Mouse (Mus musculus) intestine, postnatal 0 days (tissue): ENCODE data around the gene Gm42791. TPM values are rescaled to one million over a fixed set of nuclear protein-coding genes. Genes with fewer than 3 reads are reported as not detected.

ENCODE experiments used
- ATAC-seq: fragments of 200-750 bp; cut with Nextera tagmentation; 2 replicates; pipeline ENCODE4 v1.8.0; 2017; ENCODE audit warnings: mild to moderate bottlenecking, moderate TSS enrichment, moderate library complexity
- H3K27ac ChIP-seq: fragments of 300-500 bp; sonication (generic); 2 replicates; pipeline ENCODE4 v1.5.1; 2014; ENCODE audit warnings: mild to moderate bottlenecking, low read depth, low read length, moderate library complexity
- H3K27me3 ChIP-seq: fragments of 300-500 bp; sonication (generic); replicated peaks from 2 replicates; pipeline ENCODE4 v1.6.1; 2014; ENCODE audit warnings: low read length, mixed read lengths; ENCODE audit not compliant: control insufficient read depth, insufficient read depth
- H3K36me3 ChIP-seq: fragments of 300-500 bp; sonication (generic); 2 replicates; pipeline ENCODE4 v1.6.1; 2014; ENCODE audit warnings: mild to moderate bottlenecking, moderate library complexity; ENCODE audit not compliant: control insufficient read depth, insufficient read depth
- H3K4me1 ChIP-seq: fragments of 300-500 bp; sonication (generic); replicated peaks from 2 replicates; pipeline ENCODE4 v1.6.1; 2014; ENCODE audit warnings: antibody characterized with exemption, low read length, mixed read lengths; ENCODE audit not compliant: control insufficient read depth, insufficient read depth
- H3K4me2 ChIP-seq: fragments of 300-500 bp; sonication (generic); replicated peaks from 2 replicates; pipeline ENCODE4 v1.6.1; 2014; ENCODE audit warnings: low read depth, mild to moderate bottlenecking, moderate library complexity
- H3K4me3 ChIP-seq: fragments of 300-500 bp; sonication (generic); 2 replicates; pipeline ENCODE4 v1.5.1; 2014; ENCODE audit warnings: low read depth, low read length
- H3K9ac ChIP-seq: fragments of 300-500 bp; sonication (generic); 2 replicates; pipeline ENCODE4 v1.6.1; 2014; ENCODE audit warnings: mild to moderate bottlenecking, low read depth, low read length
- H3K9me3 ChIP-seq: fragments of 300-500 bp; sonication (generic); 2 replicates; pipeline ENCODE4 v1.6.1; 2016; ENCODE audit warnings: mixed run types; ENCODE audit not compliant: control insufficient read depth
- CTCF ChIP-seq: sonication (generic); IDR thresholded peaks from 2 replicates; pipeline ENCODE4 v1.5.1; 2016; ENCODE audit warnings: low read depth, mild to moderate bottlenecking, control low read depth, antibody characterized with exemption, moderate library complexity
- WGBS: fragments of 180-500 bp; shearing (Covaris S2); extraction: QIAGEN DNeasy Blood & Tissue Kit; methylation state at CpG from one replicate; pipeline ENCODE4 v1.1.7; 2014; 5-methylcytosine and 5-hydroxymethylcytosine counted together
- polyA plus RNA-seq: library from polyadenylated mRNA; unstranded; fragments of >200 nt; fragmentation: Nextera tagmentation; extraction: Ambion mirVana; gene quantifications from 2 replicates; pipeline ENCODE4 v1.2.1, GENCODE M21; 2015

Gene Gm42791
- polyA plus RNA-seq, 1 experiment from 2014 or later, result not detected

GRCm38 (mm10) chr5:148924051-148924450 lies 70.9 kb downstream of the Gm42791 start:
- H3K9ac ChIP-seq, result no peak overlapping the region
- H3K4me3 ChIP-seq, result no peak overlapping the region
- no peak overlapping the region for H3K27ac ChIP-seq
- no peaks in the 10 kb centered on the region for H3K27me3 ChIP-seq
- no peak for TF ChIP-seq CTCF
- H3K4me1 ChIP-seq, result 0 out of 2 replicates have a peak, but pooled peaks cover under 1% of the 10 kb centered on the region
- H3K36me3 ChIP-seq, result no peaks in the 10 kb centered on the region
- WGBS, result 59% methylated on average over 9 of the region's 9 CpGs
- ATAC-seq, result no peak
- no peaks in the 10 kb centered on the region for H3K9me3 ChIP-seq
- no peak overlapping the region for H3K4me2 ChIP-seq

GRCm38 (mm10) chr5:148923408-148923807 lies 71.5 kb downstream of the Gm42791 start:
- TF ChIP-seq CTCF, result no peak
- Histone ChIP-seq H3K9ac (no peak overlapping the region), H3K27me3 (no peaks in the 10 kb centered on the region), H3K4me1 (no peaks in the 10 kb centered on the region), H3K27ac (no peak overlapping the region), H3K36me3 (no peaks in the 10 kb centered on the region), H3K4me2 (no peak overlapping the region), H3K4me3 (no peak overlapping the region), H3K9me3 (no peaks in the 10 kb centered on the region)
- WGBS, result 73% methylated on average over 10 of the region's 10 CpGs
- ATAC-seq, result no peak

DNA sequence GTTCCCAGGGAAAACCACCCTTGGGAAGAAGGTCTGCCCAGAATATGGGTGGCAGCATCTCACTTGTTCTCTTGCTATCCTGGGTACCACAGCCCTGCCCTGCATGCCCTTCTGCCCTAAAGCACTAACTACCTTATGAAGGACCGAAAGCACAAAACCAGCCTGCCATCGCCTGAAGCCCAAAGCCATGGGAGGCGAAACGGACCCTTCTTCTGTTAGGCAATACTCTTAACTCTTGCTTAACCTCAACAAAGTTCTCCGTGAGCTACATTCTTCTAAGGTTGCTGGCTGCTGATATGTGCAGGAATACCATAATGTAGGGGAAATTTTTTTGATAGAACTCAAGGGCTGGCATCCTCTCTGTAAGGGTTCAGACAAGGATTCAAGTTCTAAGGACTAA lies 72.2 kb downstream of the Gm42791 start:
- TF ChIP-seq CTCF, result no peak
- 85% methylated on average over 5 of the region's 5 CpGs for WGBS

DNA sequence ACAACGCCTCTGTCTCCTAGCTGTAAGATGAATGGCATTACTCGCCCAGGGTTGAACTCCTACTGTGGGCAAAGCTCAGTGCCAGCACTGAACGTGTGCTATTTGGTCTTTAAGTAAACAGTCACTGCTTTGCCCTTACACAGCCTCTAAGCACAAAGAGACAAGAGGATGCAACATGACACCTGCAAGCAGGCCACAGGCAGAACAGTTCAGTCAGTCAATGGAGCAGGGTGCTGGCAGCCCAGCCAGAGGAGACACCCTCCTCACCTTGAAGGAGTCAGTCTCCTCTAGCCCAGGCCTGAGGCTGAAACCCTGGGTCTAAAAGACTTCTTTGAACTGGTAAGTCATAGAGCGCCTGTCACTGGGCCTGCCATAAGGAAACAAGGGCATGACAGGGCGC lies 76.9 kb downstream of the Gm42791 start:
- no peaks in the 10 kb centered on the region for H3K4me1 ChIP-seq
- peaks cover 5% of the 10 kb centered on the region; the same call in 1 of the 2 replicates for H3K36me3 ChIP-seq
- H3K27me3 ChIP-seq, result no peaks in the 10 kb centered on the region
- no peak for TF ChIP-seq CTCF
- WGBS, result 74% methylated on average over 5 of the region's 5 CpGs
- no peak for ATAC-seq
- H3K4me2 ChIP-seq, result no peak overlapping the region
- H3K9me3 ChIP-seq, result no peaks in the 10 kb centered on the region
- no peak overlapping the region for H3K4me3 ChIP-seq
- H3K27ac ChIP-seq, result no peak overlapping the region
- no peak overlapping the region for H3K9ac ChIP-seq

More for the DNA sequence above, 72.2 kb downstream of the Gm42791 start:
- H3K4me1 ChIP-seq, result no peaks in the 10 kb centered on the region
- no peaks in the 10 kb centered on the region; the same call in 1 of the 2 replicates for H3K36me3 ChIP-seq
- H3K27ac ChIP-seq, result no peak overlapping the region
- no peak overlapping the region for H3K4me3 ChIP-seq
- no peaks in the 10 kb centered on the region for H3K9me3 ChIP-seq
- no peak overlapping the region for H3K4me2 ChIP-seq
- no peaks in the 10 kb centered on the region for H3K27me3 ChIP-seq
- no peak for ATAC-seq
- H3K9ac ChIP-seq, result no peak overlapping the region

DNA sequence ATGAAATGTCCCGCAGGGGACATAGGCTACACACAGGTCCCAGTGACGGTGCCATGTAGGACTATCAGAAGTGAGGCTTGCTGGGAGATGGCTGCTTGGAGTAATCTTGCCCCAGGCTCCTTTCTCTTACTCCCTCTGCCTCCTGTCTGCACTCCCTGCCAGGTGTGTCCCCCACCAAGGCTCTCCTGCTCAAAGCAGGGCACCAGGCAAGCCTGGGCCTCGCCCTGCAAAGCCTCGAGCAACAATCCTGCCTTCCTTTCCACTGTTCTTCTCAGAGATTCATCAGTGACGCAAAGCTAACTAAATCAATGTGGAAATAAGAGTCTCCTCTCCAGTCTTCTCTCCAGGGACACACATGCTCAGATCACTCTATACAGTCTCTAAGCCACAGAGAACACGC lies 78.2 kb downstream of the Gm42791 start:
- no peak overlapping the region for H3K9ac ChIP-seq
- H3K9me3 ChIP-seq, result no peaks in the 10 kb centered on the region
- peaks cover 5% of the 10 kb centered on the region; the same call in 1 of the 2 replicates for H3K36me3 ChIP-seq
- 84% methylated on average over 6 of the region's 6 CpGs for WGBS
- no peak overlapping the region for H3K27ac ChIP-seq
- no peak overlapping the region for H3K4me2 ChIP-seq
- no peak overlapping the region for H3K4me3 ChIP-seq
- no peaks in the 10 kb centered on the region for H3K27me3 ChIP-seq
- TF ChIP-seq CTCF, result no peak
- no peak for ATAC-seq
- H3K4me1 ChIP-seq, result no peaks in the 10 kb centered on the region

DNA sequence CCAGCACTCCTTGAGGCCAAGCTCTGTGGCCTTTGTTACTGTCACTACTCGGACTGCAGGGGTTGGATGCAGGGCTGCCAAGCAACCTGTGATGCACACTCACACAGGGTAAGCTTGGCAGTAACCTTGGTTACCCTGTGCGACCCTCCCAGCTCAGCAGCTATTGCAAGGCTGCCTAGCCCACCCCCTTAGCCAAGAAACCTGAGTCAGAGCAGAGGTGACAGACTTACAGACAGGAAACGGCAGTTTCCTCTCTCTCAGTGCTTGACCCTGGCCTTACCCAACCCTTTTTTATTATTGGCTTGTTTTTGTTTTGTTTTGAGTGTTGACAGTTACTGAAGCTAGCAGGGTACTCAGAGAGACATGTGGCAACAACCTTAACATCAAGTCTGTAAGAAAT lies 82.7 kb downstream of the Gm42791 start:
- no peak for TF ChIP-seq CTCF
- WGBS, result 50% methylated on average over 3 of the region's 3 CpGs
- no peak overlapping the region for H3K4me2 ChIP-seq
- H3K27ac ChIP-seq, result no peak overlapping the region
- no peaks in the 10 kb centered on the region for H3K4me1 ChIP-seq
- no peak for ATAC-seq
- no peak overlapping the region for H3K4me3 ChIP-seq
- H3K9ac ChIP-seq, result no peak overlapping the region
- 0 out of 2 replicates have a peak, but pooled peaks cover 5% of the 10 kb centered on the region for H3K36me3 ChIP-seq
- H3K27me3 ChIP-seq, result no peaks in the 10 kb centered on the region
- no peaks in the 10 kb centered on the region for H3K9me3 ChIP-seq

DNA sequence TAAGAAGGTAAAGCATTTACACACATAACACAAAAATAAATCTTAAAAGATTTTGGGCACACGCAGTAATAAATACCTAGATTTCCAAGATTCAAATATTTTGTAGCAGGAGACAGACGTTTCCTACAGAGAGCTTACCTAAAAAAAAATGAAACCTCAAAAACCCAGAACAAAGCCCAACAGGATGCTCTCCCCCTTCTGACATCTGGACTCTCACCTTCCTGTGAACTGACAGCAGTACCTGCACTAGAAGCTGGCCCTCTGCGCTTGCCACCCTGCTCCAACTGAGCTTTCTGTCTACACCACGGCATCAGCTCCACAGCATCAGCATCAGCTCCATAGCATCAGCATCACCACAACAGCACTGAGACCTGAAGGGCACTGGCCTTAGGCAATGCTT lies 84.9 kb downstream of the Gm42791 start:
- Histone ChIP-seq H3K4me1 (no peaks in the 10 kb centered on the region), H3K27me3 (no peaks in the 10 kb centered on the region), H3K4me2 (no peak overlapping the region), H3K27ac (no peak overlapping the region), H3K9me3 (no peaks in the 10 kb centered on the region), H3K9ac (no peak overlapping the region), H3K36me3 (no peaks in the 10 kb centered on the region), H3K4me3 (no peak overlapping the region)
- no peak for TF ChIP-seq CTCF
- WGBS, result 89% methylated on average over 4 of the region's 4 CpGs
- no peak for ATAC-seq
